Mouse (Mus musculus): ENCODE results near the gene Wfdc15b. TPM values are rescaled to one million over a fixed set of nuclear protein-coding genes. Genes with fewer than 3 reads are reported as not detected.
"Not testable (repeated sequence)": the region's sequence is repeated elsewhere in the genome, so short reads cannot be mapped to it uniquely, and the experiment has no call there.

Gene Wfdc15b
- polyA plus RNA-seq, 1 experiment from 2014 or later: not detected

DNA sequence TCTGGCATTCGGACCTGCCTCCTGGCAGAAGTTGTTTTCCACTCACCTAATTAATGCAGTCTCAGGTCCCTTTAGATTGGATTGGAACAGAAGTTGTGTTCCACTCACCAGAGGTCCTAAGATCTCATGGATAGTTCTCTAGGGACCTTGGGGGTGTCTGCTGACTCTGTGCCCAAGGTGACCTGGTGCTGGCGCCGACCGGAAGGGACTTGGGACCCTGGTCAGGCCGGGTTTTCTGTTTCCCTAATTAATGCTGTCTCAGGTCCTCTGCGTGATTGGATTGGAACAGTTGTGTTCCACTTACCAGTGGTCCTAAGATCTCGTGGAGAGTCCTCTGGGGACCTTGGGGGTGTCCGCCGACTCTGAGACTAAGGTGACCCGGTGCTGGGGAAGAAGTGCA is 15.4 kb downstream of the Wfdc15b start:
- H3K9ac ChIP-seq (replicated peaks; ENCODE audit: low read depth, low read length); H3K27me3 ChIP-seq (ENCODE audit: control insufficient read depth, insufficient read depth, low read length); ATAC-seq (ENCODE audit: low read depth); H3K4me2 ChIP-seq (ENCODE audit: low read depth, low read length); H3K9me3 ChIP-seq (ENCODE audit: control insufficient read depth, low read length); H3K27ac ChIP-seq (ENCODE audit: low read depth, low read length); H3K36me3 ChIP-seq (ENCODE audit: control insufficient read depth, insufficient read depth, low read length); H3K4me1 ChIP-seq (ENCODE audit: control insufficient read depth, insufficient read depth, low read length); H3K4me3 ChIP-seq (ENCODE audit: low read depth, low read length): not testable (repeated sequence)
- 92% methylated on average over 10 of the region's 10 CpGs for WGBS

GRCm38 (mm10) chr2:164199626-164200327 is 21.7 kb downstream of the Wfdc15b start, which contains the start of gene Wfdc15a:
Wfdc15a (minus strand) TSS chr2:164200130.
- ATAC-seq (ENCODE audit: low read depth): no peak
- WGBS: 82% methylated on average over 20 of the region's 20 CpGs
- no peaks in the 10 kb centered on the region for H3K27me3 ChIP-seq (ENCODE audit: control insufficient read depth, insufficient read depth, low read length)
- no peaks in the 10 kb centered on the region for H3K36me3 ChIP-seq (ENCODE audit: control insufficient read depth, insufficient read depth, low read length)
- no peaks in the 10 kb centered on the region for H3K4me1 ChIP-seq (ENCODE audit: control insufficient read depth, insufficient read depth, low read length)
- no peak within 1 kb of the TSS for H3K9ac ChIP-seq (replicated peaks; ENCODE audit: low read depth, low read length)
- H3K4me2 ChIP-seq (ENCODE audit: low read depth, low read length): no peak within 1 kb of the TSS
- no peak within 1 kb of the TSS for H3K4me3 ChIP-seq (ENCODE audit: low read depth, low read length)
- no peak within 1 kb of the TSS for H3K27ac ChIP-seq (ENCODE audit: low read depth, low read length)
- no peaks in the 10 kb centered on the region for H3K9me3 ChIP-seq (ENCODE audit: control insufficient read depth, low read length)

DNA sequence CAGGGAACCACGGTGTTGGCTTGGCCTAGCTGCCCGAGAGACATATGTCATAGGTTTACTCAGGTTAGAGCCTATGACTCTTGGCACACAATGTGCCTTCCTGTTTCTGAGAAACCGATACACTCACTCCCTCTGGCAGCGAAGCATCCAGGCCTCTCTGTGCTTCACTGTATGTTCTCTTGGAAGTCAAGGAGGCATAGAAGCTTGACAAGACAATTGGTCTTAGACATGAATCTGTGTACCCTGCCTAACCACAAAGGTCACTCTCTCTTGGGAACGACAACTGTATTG is 24.8 kb downstream of the Wfdc15b start:
- ATAC-seq (ENCODE audit: low read depth): no peak
- Histone ChIP-seq H3K4me1 (ENCODE audit: control insufficient read depth, insufficient read depth, low read length) (no peaks in the 10 kb centered on the region), H3K4me3 (ENCODE audit: low read depth, low read length) (no peak overlapping the region), H3K9ac (replicated peaks; ENCODE audit: low read depth, low read length) (no peak overlapping the region), H3K36me3 (ENCODE audit: control insufficient read depth, insufficient read depth, low read length) (no peaks in the 10 kb centered on the region), H3K27me3 (ENCODE audit: control insufficient read depth, insufficient read depth, low read length) (no peaks in the 10 kb centered on the region), H3K27ac (ENCODE audit: low read depth, low read length) (no peak overlapping the region), H3K4me2 (ENCODE audit: low read depth, low read length) (no peak overlapping the region), H3K9me3 (ENCODE audit: control insufficient read depth, low read length) (no peaks in the 10 kb centered on the region)
- WGBS: 89% methylated on average over 5 of the region's 5 CpGs

DNA sequence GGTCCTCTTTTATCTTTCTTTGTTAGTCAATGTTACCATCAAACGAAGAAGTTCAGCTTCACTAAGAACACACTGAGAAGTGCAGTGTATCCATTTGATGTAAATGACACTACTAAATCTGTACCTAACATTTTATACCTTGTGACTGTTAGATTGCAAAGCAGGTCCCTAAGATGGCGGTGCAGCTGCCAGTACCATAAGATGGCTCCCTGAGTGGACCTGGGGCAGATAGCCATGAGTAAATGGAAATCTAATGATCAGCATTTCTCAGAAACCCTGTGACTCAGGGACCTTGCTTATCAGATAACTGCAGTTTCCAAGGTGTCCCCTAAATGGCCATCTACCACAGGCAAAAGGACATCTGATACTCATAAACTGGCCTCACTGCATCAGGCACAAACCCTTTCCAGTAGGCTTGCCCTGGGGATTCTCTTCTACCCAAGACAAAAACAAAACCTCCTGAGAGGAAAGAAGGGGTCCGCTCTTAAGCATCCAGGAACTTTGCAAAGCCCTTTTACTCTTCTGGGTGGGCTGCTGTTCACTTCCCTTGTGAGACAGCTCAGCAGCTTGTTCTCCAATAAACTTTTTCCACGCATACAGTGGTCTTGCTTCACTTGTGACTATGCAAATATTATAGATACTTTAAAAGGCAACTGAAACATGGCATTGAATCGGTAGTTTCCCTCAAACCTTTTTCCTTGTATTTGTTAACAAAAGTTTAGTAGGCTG is 25.3 kb downstream of the Wfdc15b start:
- ATAC-seq (ENCODE audit: low read depth): no peak
- no peaks in the 10 kb centered on the region for H3K4me1 ChIP-seq (ENCODE audit: control insufficient read depth, insufficient read depth, low read length)
- H3K27ac ChIP-seq (ENCODE audit: low read depth, low read length): no peak overlapping the region
- no peak overlapping the region for H3K4me2 ChIP-seq (ENCODE audit: low read depth, low read length)
- H3K27me3 ChIP-seq (ENCODE audit: control insufficient read depth, insufficient read depth, low read length): no peaks in the 10 kb centered on the region
- H3K9ac ChIP-seq (replicated peaks; ENCODE audit: low read depth, low read length): no peak overlapping the region
- no peak overlapping the region for H3K4me3 ChIP-seq (ENCODE audit: low read depth, low read length)
- H3K9me3 ChIP-seq (ENCODE audit: control insufficient read depth, low read length): no peaks in the 10 kb centered on the region
- H3K36me3 ChIP-seq (ENCODE audit: control insufficient read depth, insufficient read depth, low read length): no peaks in the 10 kb centered on the region
- WGBS: 91% methylated on average over 5 of the region's 5 CpGs

- Histone ChIP-seq H3K4me1 (ENCODE audit: control insufficient read depth, insufficient read depth, low read length) (no peaks in the 10 kb centered on the region), H3K36me3 (ENCODE audit: control insufficient read depth, insufficient read depth, low read length) (no peaks in the 10 kb centered on the region), H3K4me3 (ENCODE audit: low read depth, low read length) (no peak overlapping the region), H3K9me3 (ENCODE audit: control insufficient read depth, low read length) (no peaks in the 10 kb centered on the region), H3K27ac (ENCODE audit: low read depth, low read length) (no peak overlapping the region), H3K27me3 (ENCODE audit: control insufficient read depth, insufficient read depth, low read length) (no peaks in the 10 kb centered on the region), H3K4me2 (ENCODE audit: low read depth, low read length) (no peak overlapping the region), H3K9ac (replicated peaks; ENCODE audit: low read depth, low read length) (no peak overlapping the region)
- WGBS: 82% methylated on average over 5 of the region's 5 CpGs
- no peak for ATAC-seq (ENCODE audit: low read depth)
Measured at GRCm38 (mm10) chr2:164194959-164195630, 26.4 kb downstream of the Wfdc15b start.

DNA sequence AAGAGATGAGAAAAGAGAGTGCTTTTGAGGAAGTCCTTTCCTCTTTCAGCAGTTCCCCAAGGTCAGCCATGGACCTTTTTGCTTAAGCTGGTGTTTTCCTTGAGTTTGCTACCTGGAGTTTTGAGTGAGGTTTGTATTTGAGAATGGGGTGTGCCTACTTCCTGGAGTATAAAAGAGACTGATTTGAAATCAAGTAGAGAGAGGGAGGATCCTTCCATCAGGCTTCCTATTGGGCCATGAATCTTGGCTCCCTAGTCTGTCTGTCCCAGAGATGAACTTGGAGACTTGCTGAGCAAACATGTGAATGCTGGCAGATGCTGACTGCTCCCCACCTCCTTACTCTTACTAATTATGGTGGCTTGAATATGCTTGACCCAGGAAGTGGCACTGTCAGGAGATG is 29.2 kb downstream of the Wfdc15b start:
- no peaks in the 10 kb centered on the region for H3K9me3 ChIP-seq (ENCODE audit: control insufficient read depth, low read length)
- H3K9ac ChIP-seq (replicated peaks; ENCODE audit: low read depth, low read length): no peak overlapping the region
- no peak overlapping the region for H3K4me2 ChIP-seq (ENCODE audit: low read depth, low read length)
- no peak overlapping the region for H3K27ac ChIP-seq (ENCODE audit: low read depth, low read length)
- H3K4me3 ChIP-seq (ENCODE audit: low read depth, low read length): no peak overlapping the region
- no peaks in the 10 kb centered on the region for H3K27me3 ChIP-seq (ENCODE audit: control insufficient read depth, insufficient read depth, low read length)
- H3K36me3 ChIP-seq (ENCODE audit: control insufficient read depth, insufficient read depth, low read length): no peaks in the 10 kb centered on the region
- ATAC-seq (ENCODE audit: low read depth): no peak
- no peaks in the 10 kb centered on the region for H3K4me1 ChIP-seq (ENCODE audit: control insufficient read depth, insufficient read depth, low read length)

DNA sequence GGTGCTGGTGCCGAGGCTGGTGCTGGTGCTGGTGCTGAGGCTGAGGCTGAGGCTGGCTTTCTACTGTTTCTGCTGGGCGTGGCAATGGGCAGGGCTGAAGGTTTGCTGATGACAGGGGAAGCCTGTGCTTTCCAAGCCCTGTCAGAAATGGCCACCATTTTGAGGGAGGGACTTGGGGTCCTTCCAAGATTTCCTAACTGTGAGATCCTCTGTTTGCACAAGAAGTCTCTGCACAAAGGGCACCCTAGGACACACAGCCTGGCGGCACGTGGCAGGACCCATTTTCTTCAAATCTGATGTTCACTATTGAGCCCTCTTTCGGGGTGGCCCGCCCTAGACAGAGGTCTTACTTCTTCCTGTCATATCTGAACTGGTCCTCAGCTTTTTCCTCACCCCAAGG is 30.9 kb downstream of the Wfdc15b start, which contains the start of gene Wfdc12:
Gene Wfdc12, minus strand, starts transcription at position 33 of the 400 bp plus-strand sequence.
- no peaks in the 10 kb centered on the region for H3K4me1 ChIP-seq (ENCODE audit: control insufficient read depth, insufficient read depth, low read length)
- no peak for ATAC-seq (ENCODE audit: low read depth)
- 89% methylated on average over 6 of the region's 6 CpGs for WGBS
- no peak within 1 kb of the TSS for H3K4me3 ChIP-seq (ENCODE audit: low read depth, low read length)
- no peak within 1 kb of the TSS for H3K27ac ChIP-seq (ENCODE audit: low read depth, low read length)
- no peaks in the 10 kb centered on the region for H3K27me3 ChIP-seq (ENCODE audit: control insufficient read depth, insufficient read depth, low read length)
- H3K4me2 ChIP-seq (ENCODE audit: low read depth, low read length): no peak within 1 kb of the TSS
- H3K9me3 ChIP-seq (ENCODE audit: control insufficient read depth, low read length): no peaks in the 10 kb centered on the region
- no peaks in the 10 kb centered on the region for H3K36me3 ChIP-seq (ENCODE audit: control insufficient read depth, insufficient read depth, low read length)
- no peak within 1 kb of the TSS for H3K9ac ChIP-seq (replicated peaks; ENCODE audit: low read depth, low read length)

GRCm38 (mm10) chr2:164188722-164189121 is 32.7 kb downstream of the Wfdc15b start:
- H3K9ac ChIP-seq (replicated peaks; ENCODE audit: low read depth, low read length): no peak overlapping the region
- no peaks in the 10 kb centered on the region for H3K4me1 ChIP-seq (ENCODE audit: control insufficient read depth, insufficient read depth, low read length)
- WGBS: 29% methylated on average over 5 of the region's 5 CpGs
- H3K4me2 ChIP-seq (ENCODE audit: low read depth, low read length): no peak overlapping the region
- no peak for ATAC-seq (ENCODE audit: low read depth)
- H3K36me3 ChIP-seq (ENCODE audit: control insufficient read depth, insufficient read depth, low read length): no peaks in the 10 kb centered on the region
- no peak overlapping the region for H3K4me3 ChIP-seq (ENCODE audit: low read depth, low read length)
- H3K9me3 ChIP-seq (ENCODE audit: control insufficient read depth, low read length): no peaks in the 10 kb centered on the region
- no peaks in the 10 kb centered on the region for H3K27me3 ChIP-seq (ENCODE audit: control insufficient read depth, insufficient read depth, low read length)
- H3K27ac ChIP-seq (ENCODE audit: low read depth, low read length): no peak overlapping the region

- Histone ChIP-seq H3K4me1 (ENCODE audit: control insufficient read depth, insufficient read depth, low read length) (no peaks in the 10 kb centered on the region), H3K36me3 (ENCODE audit: control insufficient read depth, insufficient read depth, low read length) (no peaks in the 10 kb centered on the region), H3K4me2 (ENCODE audit: low read depth, low read length) (no peak overlapping the region), H3K9ac (replicated peaks; ENCODE audit: low read depth, low read length) (no peak overlapping the region), H3K9me3 (ENCODE audit: control insufficient read depth, low read length) (no peaks in the 10 kb centered on the region), H3K27me3 (ENCODE audit: control insufficient read depth, insufficient read depth, low read length) (no peaks in the 10 kb centered on the region), H3K27ac (ENCODE audit: low read depth, low read length) (no peak overlapping the region), H3K4me3 (ENCODE audit: low read depth, low read length) (no peak overlapping the region)
- WGBS: 49% methylated on average over 9 of the region's 9 CpGs
- no peak for ATAC-seq (ENCODE audit: low read depth)
Measured at GRCm38 (mm10) chr2:164184145-164184719, 37.2 kb downstream of the Wfdc15b start.
